14 mouse cellular contexts compared by ENCODE assay signal in the genomic region with DNA sequence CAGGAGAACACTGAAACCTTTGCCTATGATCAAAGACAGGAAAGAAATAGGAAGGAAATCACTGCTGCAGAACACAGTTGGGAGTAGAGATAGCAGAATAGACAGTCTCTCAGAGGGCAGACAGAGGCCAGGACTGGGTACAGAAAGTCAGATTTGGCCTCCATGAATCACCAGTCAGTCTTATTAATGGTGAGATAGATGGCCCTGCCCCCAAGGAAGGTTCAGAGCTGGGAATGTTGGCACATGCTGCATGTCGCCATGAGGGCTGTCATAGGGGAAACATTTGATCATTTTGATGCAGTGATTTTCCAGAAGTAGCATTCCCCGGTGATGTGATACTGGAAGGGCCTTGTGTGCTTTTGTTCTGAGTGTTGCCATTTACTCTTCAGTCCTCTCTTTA. TPM values are rescaled to one million over a fixed set of nuclear protein-coding genes. Genes with fewer than 3 reads are reported as not detected.
A peak's percentile ranks its signal among the peaks of the same experiment; 100 is the strongest.
DNase-seq lines count a peak whose midpoint lies in the region; ATAC-seq and TF ChIP-seq lines count a peak whose summit lies in the region.
"Had no signal": no experiment of that assay in that cellular context is flagged by ENCODE, and none has a peak within 500 bp of the region (broad histone marks: within the 10 kb centered on the region; RNA-seq: fewer than 3 reads in every experiment).

No protein-coding gene starts in this region.

- no peaks in the 10 kb centered on the region for H3K27me3 ChIP-seq in heart, embryonic 16.5 days (ENCODE audit: control insufficient read depth, insufficient read depth, low read length)
- H3K27me3 ChIP-seq in heart, embryonic 10.5 days (ENCODE audit: insufficient read depth, poor library complexity, severe bottlenecking): no peaks in the 10 kb centered on the region
- H3K27me3 ChIP-seq in lung, postnatal 0 days (replicated peaks; ENCODE audit: insufficient read depth, low read length): no peaks in the 10 kb centered on the region
- H3K27me3 ChIP-seq: hindbrain, embryonic 13.5 days; limb, embryonic 13.5 days had no signal

- no peak overlapping the region for H3K4me3 ChIP-seq in heart, embryonic 16.5 days (ENCODE audit: low read length)
- no peak overlapping the region for H3K4me3 ChIP-seq in heart, embryonic 10.5 days
- H3K4me3 ChIP-seq in lung, postnatal 0 days (ENCODE audit: low read depth, low read length): no peak overlapping the region
- H3K4me3 ChIP-seq: hindbrain, embryonic 13.5 days; limb, embryonic 13.5 days; midbrain, embryonic 10.5 days had no signal

- H3K4me1 ChIP-seq in heart, embryonic 16.5 days (ENCODE audit: control insufficient read depth, insufficient read depth, low read length): peaks cover 11% of the 10 kb centered on the region
- peaks cover 8% of the 10 kb centered on the region for H3K4me1 ChIP-seq in heart, embryonic 10.5 days
- no peaks in the 10 kb centered on the region for H3K4me1 ChIP-seq in lung, postnatal 0 days (ENCODE audit: insufficient read depth, low read depth, low read length)
- H3K4me1 ChIP-seq: limb, embryonic 13.5 days; midbrain, embryonic 10.5 days had no signal

- no peak overlapping the region for H3K4me2 ChIP-seq in heart, embryonic 16.5 days (ENCODE audit: low read depth, low read length)
- H3K4me2 ChIP-seq in lung, postnatal 0 days (replicated peaks; ENCODE audit: low read depth, low read length): no peak overlapping the region
- H3K4me2 ChIP-seq: hindbrain, embryonic 13.5 days; limb, embryonic 13.5 days had no signal

- no peak overlapping the region for H3K9ac ChIP-seq in heart, embryonic 16.5 days (ENCODE audit: low read length)
- H3K9ac ChIP-seq in lung, postnatal 0 days (replicated peaks; ENCODE audit: low read depth): no peak overlapping the region
- H3K9ac ChIP-seq: hindbrain, embryonic 13.5 days; limb, embryonic 13.5 days had no signal

- ATAC-seq in heart, embryonic 16.5 days (replicated peaks; ENCODE audit: extremely low read depth, insufficient read depth, low FRiP score): no peak
- ATAC-seq in lung, postnatal 0 days: peak; percentile 40; the same call in 1 of the 2 replicates

- TF ChIP-seq EP300 in lung, postnatal 0 days (IDR thresholded peaks at IDR 0.05): no peak

- H3K36me3 ChIP-seq in heart, embryonic 16.5 days (ENCODE audit: control insufficient read depth, insufficient read depth): peaks cover 2% of the 10 kb centered on the region; the same call in 1 of the 2 replicates
- peaks cover 5% of the 10 kb centered on the region; the same call in 1 of the 2 replicates for H3K36me3 ChIP-seq in heart, embryonic 10.5 days
- no peaks in the 10 kb centered on the region for H3K36me3 ChIP-seq in lung, postnatal 0 days (ENCODE audit: insufficient read depth, low read length)

- no peak for TF ChIP-seq CTCF in lung, postnatal 0 days (IDR thresholded peaks at IDR 0.05)

- WGBS in heart, embryonic 16.5 days: 50% methylated on average over 2 of the region's 2 CpGs
- WGBS in heart, embryonic 10.5 days: 57% methylated on average over 2 of the region's 2 CpGs
- 48% methylated on average over 2 of the region's 2 CpGs for WGBS in lung, postnatal 0 days

- peak; percentile 73 to 88 for DNase-seq in adrenal gland, adult (ENCODE audit: inconsistent age in 2 of 2, low spot score in 1 of 2)
- no peak for DNase-seq in adrenal gland, postnatal 4 days (ENCODE audit: low spot score in 2 of 2)
- DNase-seq in heart, embryonic 10.5 days (ENCODE audit: low spot score): no peak
- DNase-seq in lung, postnatal 0 days (ENCODE audit: low spot score): no peak
- DNase-seq in lung, postnatal 36 days: no peak
- DNase-seq in kidney, postnatal 25 days: peak; percentile 26 to 53
- DNase-seq in cerebellum, postnatal 4 days (ENCODE audit: low spot score in 2 of 2): no peak
- DNase-seq: embryo, embryonic 11 days; gastrocnemius, postnatal 25 days had no signal

- peak overlapping the region; percentile 61 for H3K27ac ChIP-seq in heart, embryonic 16.5 days (ENCODE audit: low read length)
- H3K27ac ChIP-seq in heart, embryonic 10.5 days: no peak overlapping the region
- H3K27ac ChIP-seq in lung, postnatal 0 days (ENCODE audit: low read length): no peak overlapping the region
- H3K27ac ChIP-seq: hindbrain, embryonic 13.5 days; limb, embryonic 13.5 days; midbrain, embryonic 10.5 days; stomach, postnatal 0 days had no signal

- H3K9me3 ChIP-seq in heart, embryonic 16.5 days (replicated peaks; ENCODE audit: control insufficient read depth, low read length): no peaks in the 10 kb centered on the region
- no peaks in the 10 kb centered on the region for H3K9me3 ChIP-seq in heart, embryonic 10.5 days
- no peaks in the 10 kb centered on the region for H3K9me3 ChIP-seq in lung, postnatal 0 days (ENCODE audit: low read length)
- H3K9me3 ChIP-seq: hindbrain, embryonic 13.5 days; limb, embryonic 13.5 days; midbrain, embryonic 10.5 days had no signal

RNA-seq across cellular contexts. Expression of gene Tbc1d9b, which starts 31.5 kb away (rescaled TPM):
- 100 to 1,000 TPM; 108 to 120 TPM for total RNA-seq in adrenal gland, postnatal 4 days (2021)
- polyA plus RNA-seq in heart, embryonic 16.5 days (2015; fragmentation: Nextera tagmentation; extraction: Ambion mirVana): 34.0 and 34.1 TPM in 2 replicates
- 29.5 and 36.5 TPM in 2 replicates for polyA plus RNA-seq in heart, embryonic 10.5 days (2016; fragmentation: Nextera tagmentation; extraction: Ambion mirVana)
- 26.1 and 27.4 TPM in 2 replicates for polyA plus RNA-seq in lung, postnatal 0 days (2015; fragmentation: Nextera tagmentation; extraction: Ambion mirVana)

Comparison
In these comparisons a context has a peak if more than half of its experiments do, and no peak if none do; other contexts are left out.
1. DNase-seq: peak in adrenal gland, adult (2 of 2) and kidney, postnatal 25 days (2 of 2); none in adrenal gland, postnatal 4 days (0 of 2), heart, embryonic 10.5 days (single experiment), lung, postnatal 0 days (single experiment), lung, postnatal 36 days (single experiment) and cerebellum, postnatal 4 days (0 of 2).